Mouse (Mus musculus): ENCODE data around the gene Mrm3. TPM values are rescaled to one million over a fixed set of nuclear protein-coding genes. Genes with fewer than 3 reads are reported as not detected.
A peak's percentile ranks its signal among the peaks of the same experiment; 100 is the strongest.

Gene Mrm3
- total RNA-seq, 2 experiments from 2014 or later, result 18.6 to 20.9 TPM

- no peak for DNase-seq (ENCODE audit: low spot score in 2 of 2)
Measured at GRCm38 (mm10) chr11:76286534-76287126, 43.1 kb downstream of the Mrm3 start.

GRCm38 (mm10) chr11:76287301-76287700, 43.8 kb downstream of the Mrm3 start:
- no peak for DNase-seq (ENCODE audit: low spot score in 2 of 2)

GRCm38 (mm10) chr11:76288645-76289044, 45.1 kb downstream of the Mrm3 start:
- DNase-seq (ENCODE audit: low spot score in 2 of 2), result peak in 1 of 2 experiments; percentile 47

- peak in 1 of 2 experiments; percentile 24 for DNase-seq (ENCODE audit: low spot score in 2 of 2)
Measured at GRCm38 (mm10) chr11:76290367-76290766, 46.9 kb downstream of the Mrm3 start.

GRCm38 (mm10) chr11:76291960-76292359, 48.4 kb downstream of the Mrm3 start:
- no peak for DNase-seq (ENCODE audit: low spot score in 2 of 2)

GRCm38 (mm10) chr11:76292398-76292797, 48.9 kb downstream of the Mrm3 start:
- no peak for DNase-seq (ENCODE audit: low spot score in 2 of 2)

GRCm38 (mm10) chr11:76292831-76293230, 49.3 kb downstream of the Mrm3 start:
- no peak for DNase-seq (ENCODE audit: low spot score in 2 of 2)

- no peak for DNase-seq (ENCODE audit: low spot score in 2 of 2)
Measured at GRCm38 (mm10) chr11:76294078-76294477, 50.6 kb downstream of the Mrm3 start.

- DNase-seq (ENCODE audit: low spot score in 2 of 2), result no peak
Measured at GRCm38 (mm10) chr11:76294836-76295235, 51.3 kb downstream of the Mrm3 start.

GRCm38 (mm10) chr11:76297252-76297651, 53.7 kb downstream of the Mrm3 start:
- no peak for DNase-seq (ENCODE audit: low spot score in 2 of 2)

GRCm38 (mm10) chr11:76298457-76299000, 55.0 kb downstream of the Mrm3 start:
- no peak for DNase-seq (ENCODE audit: low spot score in 2 of 2)

Other genes with a start within 250 kb of the Mrm3 start
- gene 1700016K19Rik, start 243.8 kb upstream of the Mrm3 start, total RNA-seq (2021), result 1 to 10 TPM; 2.3 to 4.8 TPM
- 1 to 10 TPM; 7.9 to 8.4 TPM for gene Rflnb, start 215.9 kb upstream of the Mrm3 start, total RNA-seq (2021)
- gene Vps53, start 64.1 kb upstream of the Mrm3 start, total RNA-seq (2021), result 10 to 100 TPM; 84.5 to 85.1 TPM
- gene Fam57a, start 64.0 kb upstream of the Mrm3 start, total RNA-seq (2021), result 10 to 100 TPM; 16.8 to 17.4 TPM
- gene Dbil5, start 26.1 kb upstream of the Mrm3 start, total RNA-seq (2021), result 1 to 10 TPM in 1 of 2 experiments, under 1 TPM in 1; 0.70 to 1.3 TPM
- 1 to 10 TPM; 5.6 to 7.7 TPM for gene Gemin4, start 26.1 kb upstream of the Mrm3 start, total RNA-seq (2021)
- gene Glod4, start within 50 bp of the Mrm3 start, total RNA-seq (2021), result 10 to 100 TPM; 52.9 to 60.4 TPM
- 10 to 100 TPM in 1 of 2 experiments, 1 to 10 TPM in 1; 8.7 to 11.9 TPM for gene Nxn, start 155.4 kb downstream of the Mrm3 start, total RNA-seq (2021)
- gene Timm22, start 163.2 kb downstream of the Mrm3 start, total RNA-seq (2021), result 10 to 100 TPM; 38.0 to 38.2 TPM

Measured in left cerebral cortex, adult 18-20 months (tissue).